Comparison of ENCODE assay signal across 8 mouse cellular contexts in the genomic region with DNA sequence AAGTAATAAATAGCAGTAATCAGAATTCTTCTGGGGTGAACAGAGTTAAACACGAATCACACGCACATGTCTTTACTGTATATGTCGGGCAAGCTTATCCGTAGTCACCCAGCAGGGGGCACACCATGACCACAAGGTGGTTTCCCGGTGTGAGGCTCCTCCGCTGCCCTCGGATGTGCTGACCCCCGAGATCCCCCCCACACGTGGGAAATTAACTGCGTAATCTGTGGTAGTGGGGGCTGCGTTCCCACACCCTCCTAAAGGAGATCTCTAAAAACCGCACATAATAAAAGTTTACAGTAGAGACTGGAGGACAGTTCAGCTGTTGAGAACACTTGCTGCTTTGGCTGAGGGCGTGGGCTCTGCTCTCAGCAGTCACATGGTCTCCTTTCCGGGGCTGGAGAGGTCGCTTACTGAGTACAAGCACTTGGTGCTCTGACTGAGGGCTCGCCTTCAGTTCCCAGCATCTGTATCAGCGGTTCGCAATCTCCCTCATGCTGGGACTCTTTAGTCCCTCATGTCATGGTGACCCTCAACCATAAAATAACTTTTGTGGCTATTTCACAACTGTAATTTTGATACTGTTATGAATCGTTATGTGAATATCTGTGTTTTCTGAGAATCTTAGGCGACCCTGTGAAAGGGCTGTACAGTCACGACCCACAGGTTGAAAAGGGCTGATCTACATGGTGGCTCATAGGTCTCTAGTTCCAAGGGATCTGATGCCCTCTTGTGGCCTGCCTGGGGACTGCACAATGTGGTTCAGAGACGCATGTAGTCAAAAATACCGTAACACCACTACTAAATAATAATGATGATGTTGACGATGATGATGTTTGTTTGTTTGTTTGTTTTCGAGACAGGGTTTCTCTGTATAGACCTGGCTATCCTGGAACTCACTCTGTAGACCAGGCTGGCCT. TPM values are rescaled to one million over a fixed set of nuclear protein-coding genes. Genes with fewer than 3 reads are reported as not detected.
DNase-seq lines count a peak whose midpoint lies in the region; ATAC-seq and TF ChIP-seq lines count a peak whose summit lies in the region.

No protein-coding gene starts in this region.

- H3K4me1 ChIP-seq in ES-E14 (ENCODE audit: control insufficient read depth in 2 of 2, insufficient read depth in 2 of 2, low read length in 2 of 2, poor library complexity in 1 of 2) = peaks cover 0 to 4% of the 10 kb centered on the region in 2 experiments; a peak in 2 of 4 replicates
- 0 out of 2 replicates have a peak, but pooled peaks cover 4% of the 10 kb centered on the region for H3K4me1 ChIP-seq in lung, embryonic 15.5 days

- H3K4me2 ChIP-seq in lung, embryonic 15.5 days = peak overlapping the region; percentile 44

- H3K9ac ChIP-seq in ES-E14 (ENCODE audit: insufficient read depth, low read depth, low read length, poor library complexity, severe bottlenecking) = peak overlapping the region; percentile 38; the same call in 1 of the 2 replicates
- H3K9ac ChIP-seq in lung, embryonic 15.5 days = no peak overlapping the region

- WGBS in lung, embryonic 15.5 days = 11% methylated on average over 25 of the region's 25 CpGs

- peak overlapping the region; percentile 47 to 50 for H3K4me3 ChIP-seq in ES-E14 (ENCODE audit: insufficient read depth in 1 of 2, low read depth in 1 of 2, low read length in 2 of 2, poor library complexity in 1 of 2, severe bottlenecking in 1 of 2)
- H3K4me3 ChIP-seq in lung, embryonic 15.5 days = peak overlapping the region; percentile 23

- peak; percentile 81 to 89 for ATAC-seq in hematopoietic stem cell, adult 5-6 weeks (replicated peaks in 1 of 2; ENCODE audit: insufficient read depth in 1 of 2, low FRiP score in 2 of 2, low TSS enrichment in 1 of 2, low read depth in 1 of 2, poor library complexity in 2 of 2, severe bottlenecking in 2 of 2)
- no peak for ATAC-seq in lung, embryonic 15.5 days (ENCODE audit: borderline replicate concordance, extremely low read depth, low FRiP score, low TSS enrichment)

- no peak overlapping the region for H3K27ac ChIP-seq in ES-E14 (ENCODE audit: insufficient read depth, low read depth, low read length, poor library complexity, severe bottlenecking)
- no peak overlapping the region for H3K27ac ChIP-seq in lung, embryonic 15.5 days

- no peaks in the 10 kb centered on the region for H3K27me3 ChIP-seq in lung, embryonic 15.5 days

- in situ Hi-C loops in ES-E14 (cut with MboI; ENCODE audit: low sequenced_read_pairs in 2 of 2, unreplicated experiment in 2 of 2) = loop anchor here in 1 of 2 experiments (10.0 kb wide), 1 partner anchor 180 kb away; no protein-coding TSS in a partner anchor

- no peaks in the 10 kb centered on the region for H3K36me3 ChIP-seq in ES-E14 (ENCODE audit: control insufficient read depth, insufficient read depth, low read length, poor library complexity, severe bottlenecking)
- no peaks in the 10 kb centered on the region for H3K36me3 ChIP-seq in lung, embryonic 15.5 days

- H3K9me3 ChIP-seq in ES-E14 (ENCODE audit: control insufficient read depth, insufficient read depth, low read depth, low read length) = no peaks in the 10 kb centered on the region
- H3K9me3 ChIP-seq in lung, embryonic 15.5 days = no peaks in the 10 kb centered on the region

- DNase-seq in ES-E14 (ENCODE audit: low read depth, low spot score) = peak; percentile 91
- peak; percentile 50 for DNase-seq in cerebellum, adult 11-12 months
- DNase-seq in forelimb bud, embryonic 11.5 days (ENCODE audit: low read depth, low spot score) = peak; percentile 81
- DNase-seq in layer of hippocampus, adult 8-10 months (ENCODE audit: low spot score in 2 of 2) = peak; percentile 65 to 90
- peak; percentile 41 for DNase-seq in ovary, adult 18-20 months (ENCODE audit: low spot score)
- peak; percentile 89 for DNase-seq in thymus, postnatal 0 days (ENCODE audit: low spot score)

TF ChIP-seq in ES-E14, 5 proteins besides CTCF, POLR2A, EP300 and RAD21:
- TF ChIP-seq ZNF384 (IDR thresholded peaks at IDR 0.05; ENCODE audit: low read depth, low read length) = no peak
- TF ChIP-seq MAFK (IDR thresholded peaks at IDR 0.05; ENCODE audit: insufficient read depth, low read depth, low read length) = no peak
- TF ChIP-seq CHD2 (IDR thresholded peaks at IDR 0.05; ENCODE audit: low read depth, low read length) = no peak
- no peak for TF ChIP-seq HCFC1 (IDR thresholded peaks at IDR 0.05; ENCODE audit: borderline replicate concordance, insufficient read depth, low read length)
- TF ChIP-seq ZC3H11A (IDR thresholded peaks at IDR 0.05; ENCODE audit: borderline replicate concordance, low read depth, low read length) = peak; percentile 36; the same call in 1 of the 2 replicates

RNA-seq across cellular contexts. Expression of a gene that starts 32.0 kb away (rescaled TPM):
- not detected in 2 replicates for total RNA-seq in ES-E14 (2012; rRNA removed)
- total RNA-seq in hematopoietic stem cell, adult 5-6 weeks (2017) = not detected in 2 replicates
- not detected for total RNA-seq in layer of hippocampus, adult 8-10 months (2022)
- polyA plus RNA-seq in lung, embryonic 15.5 days (2015; fragmentation: Nextera tagmentation; extraction: Ambion mirVana) = not detected in 2 replicates
- 0.47 TPM in 1 of 2 replicates, not detected in the other for polyA plus RNA-seq in thymus, postnatal 0 days (2015; fragmentation: Nextera tagmentation; extraction: Ambion mirVana)

RNA-seq across cellular contexts. Expression of a gene that starts 50.5 kb away (rescaled TPM):
- 0.27 and 0.42 TPM in 2 replicates for total RNA-seq in ES-E14 (2012; rRNA removed)
- 1.3 TPM in 1 of 2 replicates, not detected in the other for total RNA-seq in hematopoietic stem cell, adult 5-6 weeks (2017)
- 1 to 10 TPM in 1 of 4 experiments, under 1 TPM in 3; 0.52 to 1.0 (median 0.85) TPM for total RNA-seq in layer of hippocampus, adult 8-10 months (2022)
- polyA plus RNA-seq in lung, embryonic 15.5 days (2015; fragmentation: Nextera tagmentation; extraction: Ambion mirVana) = 0.26 and 0.29 TPM in 2 replicates
- 8.5 and 9.6 TPM in 2 replicates for polyA plus RNA-seq in thymus, postnatal 0 days (2015; fragmentation: Nextera tagmentation; extraction: Ambion mirVana)

RNA-seq across cellular contexts. Expression of a gene that starts 50.7 kb away (rescaled TPM):
- 308 and 393 TPM in 2 replicates for total RNA-seq in ES-E14 (2012; rRNA removed)
- 354 and 401 TPM in 2 replicates for total RNA-seq in hematopoietic stem cell, adult 5-6 weeks (2017)
- 100 to 1,000 TPM; 194 to 246 (median 216) TPM for total RNA-seq in layer of hippocampus, adult 8-10 months (2022)
- 423 and 449 TPM in 2 replicates for polyA plus RNA-seq in lung, embryonic 15.5 days (2015; fragmentation: Nextera tagmentation; extraction: Ambion mirVana)
- polyA plus RNA-seq in thymus, postnatal 0 days (2015; fragmentation: Nextera tagmentation; extraction: Ambion mirVana) = 509 and 526 TPM in 2 replicates

Comparison
In these comparisons a context has a peak if more than half of its experiments do, and no peak if none do; other contexts are left out.
1. DNase-seq: peak in every context shown above with its lines; median percentile 91 in ES-E14; 89 in thymus, postnatal 0 days; 81 in forelimb bud, embryonic 11.5 days; 78 in layer of hippocampus, adult 8-10 months; 50 in cerebellum, adult 11-12 months; 41 in ovary, adult 18-20 months.